Mouse (Mus musculus) E14TG2a.4 (cell line): ENCODE data around the gene Paqr6.
A peak's percentile ranks its signal among the peaks of the same experiment; 100 is the strongest.

Experiments used
- H3K27me3 ChIP-seq: 2 replicates; pipeline ENCODE4 v1.6.1; 2014; ENCODE audit warnings: low read length, control low read depth; ENCODE audit not compliant: insufficient read depth
- H3K36me3 ChIP-seq: 2 replicates; pipeline ENCODE4 v1.6.1; 2014; ENCODE audit warnings: low read length, control low read depth; ENCODE audit not compliant: insufficient read depth
- H3K4me1 ChIP-seq: replicated peaks from 2 replicates; pipeline ENCODE4 v1.6.1; 2014; ENCODE audit warnings: low read depth, low read length, control low read depth
- H3K4me3 ChIP-seq: replicated peaks from 2 replicates; pipeline ENCODE4 v1.5.1; 2014; ENCODE audit warnings: mild to moderate bottlenecking, low read length
- H3K9me3 ChIP-seq: 2 replicates; pipeline ENCODE4 v1.6.1; 2014; ENCODE audit warnings: low read length, control low read depth
- CTCF ChIP-seq: conservative IDR thresholded peaks from 2 replicates; pipeline ENCODE4 v1.5.1; 2014; ENCODE audit warnings: low read length
- NANOG ChIP-seq: IDR thresholded peaks from 2 replicates; pipeline ENCODE4 v1.6.1; 2014; ENCODE audit warnings: borderline replicate concordance, low read length, mixed read lengths
- POU5F1 ChIP-seq: IDR thresholded peaks from 2 replicates; pipeline ENCODE4 v1.6.1; 2014; ENCODE audit warnings: low read length, borderline replicate concordance

Paqr6 gene

GRCm38 (mm10) chr3:88364337-88364736 lies at the start of gene Paqr6:
TSS of gene Paqr6 (plus strand) at chr3:88364584.
- peaks cover 63% of the 10 kb centered on the region for H3K4me1 ChIP-seq
- no peak for TF ChIP-seq POU5F1
- no peak for TF ChIP-seq NANOG
- TF ChIP-seq CTCF: no peak
- peaks cover 8% of the 10 kb centered on the region for H3K9me3 ChIP-seq
- peaks cover 19% of the 10 kb centered on the region for H3K27me3 ChIP-seq
- peaks cover 44% of the 10 kb centered on the region for H3K36me3 ChIP-seq
- H3K4me3 ChIP-seq: peak within 1 kb of the TSS; percentile 71

- Histone ChIP-seq H3K4me3 (peak within 1 kb of the TSS; percentile 88), H3K4me1 (peaks cover 59% of the 10 kb centered on the region)
- TF ChIP-seq NANOG: no peak
- TF ChIP-seq CTCF: no peak
- no peak for TF ChIP-seq POU5F1
Observed at GRCm38 (mm10) chr3:88324951-88325405, 39.4 kb upstream of the Paqr6 start, which contains the start of gene Glmp. TSS of gene Glmp (plus strand) at chr3:88325023.

GRCm38 (mm10) chr3:88328956-88329355 lies 35.4 kb upstream of the Paqr6 start:
- no peak for TF ChIP-seq NANOG
- no peak for TF ChIP-seq CTCF
- TF ChIP-seq POU5F1: no peak
- peaks cover 77% of the 10 kb centered on the region for H3K4me1 ChIP-seq
- no peaks in the 10 kb centered on the region for H3K9me3 ChIP-seq
- peak overlapping the region; percentile 51 for H3K4me3 ChIP-seq
- H3K36me3 ChIP-seq: peaks cover 51% of the 10 kb centered on the region
- peaks cover 14% of the 10 kb centered on the region for H3K27me3 ChIP-seq

More at GRCm38 (mm10) chr3:88324951-88325405, 39.4 kb upstream of the Paqr6 start, which contains the start of gene Glmp:
- Histone ChIP-seq H3K9me3 (no peaks in the 10 kb centered on the region), H3K36me3 (peaks cover 82% of the 10 kb centered on the region), H3K27me3 (no peaks in the 10 kb centered on the region)

- Histone ChIP-seq H3K4me3 (no peak overlapping the region), H3K4me1 (peaks cover 77% of the 10 kb centered on the region), H3K9me3 (no peaks in the 10 kb centered on the region), H3K27me3 (peaks cover 14% of the 10 kb centered on the region), H3K36me3 (peaks cover 45% of the 10 kb centered on the region)
- TF ChIP-seq NANOG (no peak), POU5F1 (no peak), CTCF (peak; percentile 69)
Observed at GRCm38 (mm10) chr3:88331282-88331681, 33.1 kb upstream of the Paqr6 start.

- H3K4me1 ChIP-seq: peaks cover 70% of the 10 kb centered on the region
Observed at GRCm38 (mm10) chr3:88334029-88334658, 30.2 kb upstream of the Paqr6 start.

GRCm38 (mm10) chr3:88334902-88335435 lies 29.4 kb upstream of the Paqr6 start:
- Histone ChIP-seq H3K27me3 (peaks cover 14% of the 10 kb centered on the region), H3K9me3 (no peaks in the 10 kb centered on the region), H3K4me3 (peak overlapping the region; percentile 93), H3K4me1 (peaks cover 70% of the 10 kb centered on the region), H3K36me3 (peaks cover 38% of the 10 kb centered on the region)
- TF ChIP-seq NANOG (no peak), POU5F1 (no peak), CTCF (no peak)

More at GRCm38 (mm10) chr3:88334029-88334658, 30.2 kb upstream of the Paqr6 start:
- no peaks in the 10 kb centered on the region for H3K9me3 ChIP-seq
- H3K4me3 ChIP-seq: peak overlapping the region; percentile 93
- no peak for TF ChIP-seq POU5F1
- TF ChIP-seq NANOG: no peak
- TF ChIP-seq CTCF: no peak
- H3K36me3 ChIP-seq: peaks cover 38% of the 10 kb centered on the region
- H3K27me3 ChIP-seq: peaks cover 14% of the 10 kb centered on the region

- H3K36me3 ChIP-seq: peaks cover 37% of the 10 kb centered on the region
- peak overlapping the region; percentile 93 for H3K4me3 ChIP-seq
- H3K27me3 ChIP-seq: peaks cover 14% of the 10 kb centered on the region
- peaks cover 68% of the 10 kb centered on the region for H3K4me1 ChIP-seq
- H3K9me3 ChIP-seq: no peaks in the 10 kb centered on the region
- TF ChIP-seq CTCF: no peak
- TF ChIP-seq POU5F1: no peak
- TF ChIP-seq NANOG: no peak
Observed at GRCm38 (mm10) chr3:88335436-88336053, 28.8 kb upstream of the Paqr6 start.

- peak within 1 kb of the TSS; percentile 93 for H3K4me3 ChIP-seq
- peak; percentile 40; the same call in 1 of the 2 replicates for TF ChIP-seq NANOG
- TF ChIP-seq POU5F1: no peak
- TF ChIP-seq CTCF: no peak
Observed at GRCm38 (mm10) chr3:88336058-88337013, 28.0 kb upstream of the Paqr6 start, which contains the start of the genes Tmem79 and Smg5. TSS of gene Tmem79 (minus strand) at chr3:88336148. TSS of gene Smg5 (plus strand) at chr3:88336260.

More at GRCm38 (mm10) chr3:88336058-88337013, 28.0 kb upstream of the Paqr6 start, which contains the start of the genes Tmem79 and Smg5:
- Histone ChIP-seq H3K4me1 (peaks cover 71% of the 10 kb centered on the region), H3K36me3 (peaks cover 41% of the 10 kb centered on the region), H3K9me3 (no peaks in the 10 kb centered on the region), H3K27me3 (peaks cover 14% of the 10 kb centered on the region)
